Mouse (Mus musculus): ENCODE measurements around the gene Pxmp4. TPM values are rescaled to one million over a fixed set of nuclear protein-coding genes. Genes with fewer than 3 reads are reported as not detected.

The Pxmp4 gene
- polyA plus RNA-seq (2012; fragmentation: generic; extraction: Trizol) = 10 to 100 TPM in 1 of 2 experiments, 1 to 10 TPM in 1; 9.3 to 44.2 TPM

DNA sequence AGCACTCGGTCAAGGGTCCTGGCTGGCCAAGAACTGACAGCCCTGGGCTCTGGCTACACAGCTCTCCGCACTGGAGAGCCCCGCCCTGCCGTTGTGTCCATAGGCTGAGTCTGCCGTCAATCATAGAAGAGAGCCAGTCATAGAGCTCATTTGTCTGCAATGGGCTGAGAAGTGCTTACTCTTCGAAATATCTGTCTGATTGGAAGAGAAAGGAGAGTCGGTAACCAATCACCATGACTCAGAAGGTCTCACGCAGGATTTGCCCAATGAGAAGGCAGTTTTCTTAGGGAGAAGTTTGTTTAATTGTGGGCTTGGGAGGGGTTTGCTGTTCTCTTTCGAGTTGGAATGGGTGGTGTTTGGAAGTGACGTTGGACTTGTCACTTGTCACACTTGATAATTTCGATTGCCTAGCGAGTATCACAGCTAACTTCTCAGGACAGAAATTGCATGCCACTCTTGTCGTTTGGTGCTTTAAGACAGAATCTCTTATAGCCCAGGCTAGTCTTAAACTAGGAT lies at the start of gene Pxmp4:
Gene Pxmp4 (minus strand): TSS at position 71 of the 516 bp plus-strand sequence.

GRCm38 (mm10) chr2:154651363-154651762 lies 47.9 kb upstream of the Pxmp4 start, which contains the start of gene Chmp4b:
Gene Chmp4b (plus strand): TSS chr2:154651705.

GRCm38 (mm10) chr2:154613118-154614115 lies 9.9 kb upstream of the Pxmp4 start, which contains the start of the genes Zfp341 and 4930519P11Rik:
Gene Zfp341 (plus strand): TSS chr2:154613297.
Gene 4930519P11Rik (minus strand): TSS chr2:154613437.

DNA sequence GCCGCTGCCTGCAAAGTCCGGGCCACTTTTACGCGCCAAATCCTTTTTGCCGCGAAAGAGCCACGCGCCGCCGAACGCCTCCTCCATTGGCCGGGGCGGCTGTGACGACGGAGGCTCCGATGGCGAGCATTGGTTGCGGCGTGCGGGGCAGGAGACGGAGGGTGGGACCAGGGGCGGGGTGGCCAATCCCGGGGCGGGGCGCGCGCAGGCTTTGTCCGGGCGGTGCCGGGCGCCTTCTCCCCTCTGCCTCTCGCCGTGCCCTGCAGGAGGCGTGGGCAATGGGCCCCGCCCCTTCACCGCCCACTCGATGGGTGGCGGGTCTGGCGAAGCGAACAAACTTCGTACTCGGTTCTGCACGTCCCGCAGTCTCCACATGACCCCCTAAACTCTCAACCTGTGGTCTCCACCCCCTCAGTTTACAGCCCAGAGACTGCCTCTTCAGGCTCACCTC lies 33.6 kb downstream of the Pxmp4 start, which contains the start of gene E2f1:
Gene E2f1 (minus strand): TSS at position 57 of the 451 bp plus-strand sequence.

GRCm38 (mm10) chr2:154558264-154559039 lies 45.1 kb downstream of the Pxmp4 start, which contains the start of gene Necab3:
Gene Necab3 (minus strand): TSS chr2:154558890.

DNA sequence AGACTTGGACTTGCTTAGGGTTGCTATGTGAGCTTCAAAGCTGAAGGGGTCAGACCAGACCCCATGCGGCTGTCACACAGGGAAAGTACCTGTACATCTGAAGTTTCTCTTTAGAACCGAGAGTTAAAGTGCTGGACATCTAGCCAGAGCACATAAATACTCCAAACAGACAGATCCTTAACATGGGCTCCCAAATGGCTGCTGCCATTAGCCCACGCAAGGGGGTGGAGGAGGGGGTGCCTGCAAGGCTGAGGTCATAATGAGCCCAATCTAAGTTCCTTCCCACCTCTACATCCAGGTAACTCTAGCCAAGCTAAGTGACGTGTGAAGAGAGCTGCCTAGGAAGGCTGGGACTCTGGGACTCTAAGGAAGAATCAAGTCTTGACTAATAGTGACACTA lies 52.0 kb downstream of the Pxmp4 start, which contains the start of gene Actl10:
Gene Actl10 (plus strand): TSS at position 301 of the 400 bp plus-strand sequence.

GRCm38 (mm10) chr2:154546711-154547110 lies 56.8 kb downstream of the Pxmp4 start, which contains the start of gene 1700003F12Rik:
Gene 1700003F12Rik (plus strand): TSS chr2:154547085.

Other genes starting within 250 kb of the Pxmp4 start
- gene Cdk5rap1, start 230.7 kb downstream of the Pxmp4 start, polyA plus RNA-seq (2012; fragmentation: generic; extraction: Trizol) = 1 to 10 TPM; 3.0 to 8.0 TPM
- 10 to 100 TPM; 46.9 to 47.9 TPM for gene Snta1, start 195.6 kb downstream of the Pxmp4 start, polyA plus RNA-seq (2012; fragmentation: generic; extraction: Trizol)
- gene Cbfa2t2, start 167.2 kb downstream of the Pxmp4 start, polyA plus RNA-seq (2012; fragmentation: generic; extraction: Trizol) = 1 to 10 TPM; 1.5 to 9.9 TPM
- 10 to 100 TPM in 1 of 2 experiments, 1 to 10 TPM in 1; 8.6 to 11.1 TPM for gene 1700003F12Rik, start 56.6 kb downstream of the Pxmp4 start, polyA plus RNA-seq (2012; fragmentation: generic; extraction: Trizol)
- gene Actl10, start 51.9 kb downstream of the Pxmp4 start, polyA plus RNA-seq (2012; fragmentation: generic; extraction: Trizol) = under 1 TPM; 0.04 to 0.27 TPM
- gene Necab3, start 44.8 kb downstream of the Pxmp4 start, polyA plus RNA-seq (2012; fragmentation: generic; extraction: Trizol) = 1 to 10 TPM in 1 of 2 experiments, under 1 TPM in 1; 0.09 to 1.1 TPM
- 10 to 100 TPM; 29.6 to 30.5 TPM for gene E2f1, start 33.8 kb downstream of the Pxmp4 start, polyA plus RNA-seq (2012; fragmentation: generic; extraction: Trizol)
- 1 to 10 TPM; 2.0 to 3.9 TPM for gene Zfp341, start 9.6 kb upstream of the Pxmp4 start, polyA plus RNA-seq (2012; fragmentation: generic; extraction: Trizol)
- under 1 TPM; 0.21 to 0.72 TPM for gene 4930519P11Rik, start 9.7 kb upstream of the Pxmp4 start, polyA plus RNA-seq (2012; fragmentation: generic; extraction: Trizol)
- 100 to 1,000 TPM in 1 of 2 experiments, 10 to 100 TPM in 1; 73.7 to 127 TPM for gene Chmp4b, start 48.0 kb upstream of the Pxmp4 start, polyA plus RNA-seq (2012; fragmentation: generic; extraction: Trizol)
- not detected for gene Gm14214, start 166.3 kb upstream of the Pxmp4 start, polyA plus RNA-seq (2012; fragmentation: generic; extraction: Trizol)
- 100 to 1,000 TPM; 208 to 306 TPM for gene Raly, start 187.4 kb upstream of the Pxmp4 start, polyA plus RNA-seq (2012; fragmentation: generic; extraction: Trizol)
- gene a, start 187.7 kb upstream of the Pxmp4 start, polyA plus RNA-seq (2012; fragmentation: generic; extraction: Trizol) = not detected